Mouse (Mus musculus) stomach, embryonic 15.5 days (tissue): ENCODE data around the gene Kmt2c. TPM values are rescaled to one million over a fixed set of nuclear protein-coding genes. Genes with fewer than 3 reads are reported as not detected.

Source experiments
- ATAC-seq: fragments of 200-750 bp; cut with Nextera tagmentation; 2 replicates; pipeline ENCODE4 v1.8.0; 2017; ENCODE audit warnings: low read depth, moderate number of reproducible peaks, moderate TSS enrichment; ENCODE audit not compliant: insufficient read depth, low FRiP score
- H3K27ac ChIP-seq: fragments of 300-500 bp; sonication (generic); 2 replicates; pipeline ENCODE4 v1.5.1; 2015; ENCODE audit warnings: mild to moderate bottlenecking, inconsistent platforms
- H3K27me3 ChIP-seq: fragments of 300-500 bp; sonication (generic); replicated peaks from 2 replicates; pipeline ENCODE4 v1.6.1; 2015; ENCODE audit warnings: inconsistent platforms
- H3K36me3 ChIP-seq: fragments of 300-500 bp; sonication (generic); 2 replicates; pipeline ENCODE4 v1.6.1; 2015; ENCODE audit warnings: inconsistent platforms
- H3K4me1 ChIP-seq: fragments of 300-500 bp; sonication (generic); 2 replicates; pipeline ENCODE4 v1.6.1; 2015; ENCODE audit warnings: inconsistent platforms
- H3K4me2 ChIP-seq: fragments of 300-500 bp; sonication (generic); 2 replicates; pipeline ENCODE4 v1.6.1; 2015; ENCODE audit warnings: mild to moderate bottlenecking, inconsistent platforms
- H3K4me3 ChIP-seq: fragments of 300-500 bp; sonication (generic); replicated peaks from 2 replicates; pipeline ENCODE4 v1.5.1; 2015; ENCODE audit warnings: inconsistent platforms
- H3K9ac ChIP-seq: fragments of 300-500 bp; sonication (generic); 2 replicates; pipeline ENCODE4 v1.6.1; 2015; ENCODE audit warnings: inconsistent platforms
- H3K9me3 ChIP-seq: fragments of 300-500 bp; sonication (generic); 2 replicates; pipeline ENCODE4 v1.6.1; 2016; ENCODE audit warnings: inconsistent platforms
- WGBS: fragments of 180-500 bp; shearing (Covaris S2); methylation state at CpG from one replicate; pipeline ENCODE4 v1.1.7; 2015; 5-methylcytosine and 5-hydroxymethylcytosine counted together
- polyA plus RNA-seq: library from polyadenylated mRNA; unstranded; fragments of >200 nt; fragmentation: Nextera tagmentation; extraction: Ambion mirVana; gene quantifications from 2 replicates; pipeline ENCODE4 v1.2.1, GENCODE M21; 2015

Gene Kmt2c
- polyA plus RNA-seq, 1 experiment from 2014 or later, result 13.4 TPM

- WGBS, result 15% methylated on average over 2 of the region's 2 CpGs
- no peak overlapping the region for H3K27ac ChIP-seq
- H3K36me3 ChIP-seq, result no peaks in the 10 kb centered on the region
- H3K9ac ChIP-seq, result no peak overlapping the region
- H3K4me2 ChIP-seq, result peak overlapping the region; percentile 54; the same call in 1 of the 2 replicates
- H3K4me1 ChIP-seq, result peaks cover 13% of the 10 kb centered on the region; the same call in 1 of the 2 replicates
- no peaks in the 10 kb centered on the region for H3K27me3 ChIP-seq
- H3K9me3 ChIP-seq, result no peaks in the 10 kb centered on the region
- H3K4me3 ChIP-seq, result peak overlapping the region; percentile 80
- no peak for ATAC-seq
These were observed 32.0 kb upstream of the Kmt2c start for GRCm38 (mm10) chr5:25530629-25531028.

- WGBS, result under 1% methylated on average over 86 of the region's 87 CpGs
These were observed 31.2 kb upstream of the Kmt2c start for GRCm38 (mm10) chr5:25529529-25530421.

GRCm38 (mm10) chr5:25528851-25529528, 30.4 kb upstream of the Kmt2c start:
- no peaks in the 10 kb centered on the region for H3K36me3 ChIP-seq
- H3K9me3 ChIP-seq, result no peaks in the 10 kb centered on the region
- peak overlapping the region; percentile 93 for H3K27ac ChIP-seq
- H3K4me1 ChIP-seq, result peaks cover 13% of the 10 kb centered on the region; the same call in 1 of the 2 replicates
- H3K4me2 ChIP-seq, result peak overlapping the region; percentile 71
- peak overlapping the region; percentile 39; the same call in 1 of the 2 replicates for H3K9ac ChIP-seq
- 5% methylated on average over 22 of the region's 22 CpGs for WGBS
- peak; percentile 10; the same call in 1 of the 2 replicates for ATAC-seq
- no peaks in the 10 kb centered on the region for H3K27me3 ChIP-seq
- peak overlapping the region; percentile 80 for H3K4me3 ChIP-seq

More at GRCm38 (mm10) chr5:25529529-25530421, 31.2 kb upstream of the Kmt2c start:
- Histone ChIP-seq H3K27ac (peak overlapping the region; percentile 96), H3K9me3 (no peaks in the 10 kb centered on the region), H3K4me3 (peak overlapping the region; percentile 80), H3K27me3 (no peaks in the 10 kb centered on the region), H3K9ac (peak overlapping the region; percentile 44; the same call in 1 of the 2 replicates), H3K36me3 (no peaks in the 10 kb centered on the region), H3K4me1 (peaks cover 13% of the 10 kb centered on the region; the same call in 1 of the 2 replicates), H3K4me2 (peak overlapping the region; percentile 71)
- ATAC-seq, result peak; percentile 99

GRCm38 (mm10) chr5:25527971-25528370, 29.4 kb upstream of the Kmt2c start:
- H3K36me3 ChIP-seq, result no peaks in the 10 kb centered on the region
- no peak overlapping the region for H3K4me3 ChIP-seq
- no peaks in the 10 kb centered on the region for H3K9me3 ChIP-seq
- peaks cover 13% of the 10 kb centered on the region; the same call in 1 of the 2 replicates for H3K4me1 ChIP-seq
- no peak overlapping the region for H3K9ac ChIP-seq
- ATAC-seq, result no peak
- WGBS, result 88% methylated on average over 1 of the region's 1 CpGs
- no peak overlapping the region for H3K4me2 ChIP-seq
- no peaks in the 10 kb centered on the region for H3K27me3 ChIP-seq
- 0 out of 2 replicates have a peak overlapping the region, but pooled peaks have one; percentile 4 for H3K27ac ChIP-seq

- H3K4me1 ChIP-seq, result peaks cover 13% of the 10 kb centered on the region; the same call in 1 of the 2 replicates
- H3K9me3 ChIP-seq, result no peaks in the 10 kb centered on the region
- H3K4me2 ChIP-seq, result no peak overlapping the region
- H3K27ac ChIP-seq, result peak overlapping the region; percentile 17
- no peaks in the 10 kb centered on the region for H3K36me3 ChIP-seq
- no peak overlapping the region for H3K4me3 ChIP-seq
- H3K9ac ChIP-seq, result no peak overlapping the region
- H3K27me3 ChIP-seq, result no peaks in the 10 kb centered on the region
- ATAC-seq, result no peak
- WGBS, result 40% methylated on average over 4 of the region's 4 CpGs
These were observed 28.3 kb upstream of the Kmt2c start for GRCm38 (mm10) chr5:25526926-25527325.

GRCm38 (mm10) chr5:25526116-25526515, 27.5 kb upstream of the Kmt2c start:
- Histone ChIP-seq H3K4me3 (no peak overlapping the region), H3K36me3 (no peaks in the 10 kb centered on the region), H3K9ac (no peak overlapping the region), H3K9me3 (no peaks in the 10 kb centered on the region), H3K27ac (no peak overlapping the region), H3K27me3 (no peaks in the 10 kb centered on the region), H3K4me2 (no peak overlapping the region), H3K4me1 (peaks cover 13% of the 10 kb centered on the region; the same call in 1 of the 2 replicates)
- no peak for ATAC-seq
- 39% methylated on average over 5 of the region's 5 CpGs for WGBS

- Histone ChIP-seq H3K4me2 (no peak overlapping the region), H3K27me3 (no peaks in the 10 kb centered on the region), H3K4me3 (no peak overlapping the region), H3K4me1 (no peaks in the 10 kb centered on the region), H3K27ac (no peak overlapping the region), H3K9me3 (no peaks in the 10 kb centered on the region), H3K36me3 (no peaks in the 10 kb centered on the region), H3K9ac (no peak overlapping the region)
- no peak for ATAC-seq
- WGBS, result 70% methylated on average over 5 of the region's 5 CpGs
These were observed 22.9 kb upstream of the Kmt2c start for GRCm38 (mm10) chr5:25521461-25521860.

GRCm38 (mm10) chr5:25519820-25520219, 21.2 kb upstream of the Kmt2c start:
- Histone ChIP-seq H3K4me1 (no peaks in the 10 kb centered on the region), H3K9me3 (no peaks in the 10 kb centered on the region), H3K27me3 (no peaks in the 10 kb centered on the region)

GRCm38 (mm10) chr5:25517550-25517949, 19.0 kb upstream of the Kmt2c start:
- no peaks in the 10 kb centered on the region for H3K9me3 ChIP-seq
- 85% methylated on average over 5 of the region's 5 CpGs for WGBS
- H3K4me2 ChIP-seq, result no peak overlapping the region
- no peak overlapping the region for H3K9ac ChIP-seq
- H3K4me1 ChIP-seq, result no peaks in the 10 kb centered on the region
- H3K4me3 ChIP-seq, result no peak overlapping the region
- ATAC-seq, result no peak
- H3K27ac ChIP-seq, result no peak overlapping the region
- H3K27me3 ChIP-seq, result no peaks in the 10 kb centered on the region
- H3K36me3 ChIP-seq, result no peaks in the 10 kb centered on the region

More at GRCm38 (mm10) chr5:25519820-25520219, 21.2 kb upstream of the Kmt2c start:
- Histone ChIP-seq H3K4me3 (no peak overlapping the region), H3K9ac (no peak overlapping the region), H3K36me3 (no peaks in the 10 kb centered on the region), H3K27ac (no peak overlapping the region), H3K4me2 (no peak overlapping the region)
- no peak for ATAC-seq
- 71% methylated on average over 3 of the region's 3 CpGs for WGBS

- Histone ChIP-seq H3K27ac (no peak overlapping the region), H3K9ac (no peak overlapping the region), H3K4me2 (no peak overlapping the region), H3K4me1 (no peaks in the 10 kb centered on the region), H3K27me3 (no peaks in the 10 kb centered on the region), H3K9me3 (no peaks in the 10 kb centered on the region), H3K36me3 (no peaks in the 10 kb centered on the region), H3K4me3 (no peak overlapping the region)
- 87% methylated on average over 11 of the region's 11 CpGs for WGBS
- no peak for ATAC-seq
These were observed 17.8 kb upstream of the Kmt2c start for GRCm38 (mm10) chr5:25516301-25516895.

- ATAC-seq, result no peak
- WGBS, result 95% methylated on average over 5 of the region's 5 CpGs
These were observed 17.2 kb upstream of the Kmt2c start, which contains the start of gene Cct8l1 for GRCm38 (mm10) chr5:25515767-25516166. Gene Cct8l1 (plus strand): TSS chr5:25516067.

More at GRCm38 (mm10) chr5:25515767-25516166, 17.2 kb upstream of the Kmt2c start, which contains the start of gene Cct8l1:
- H3K36me3 ChIP-seq, result no peaks in the 10 kb centered on the region
- H3K27ac ChIP-seq, result no peak within 1 kb of the TSS
- no peak within 1 kb of the TSS for H3K9ac ChIP-seq
- H3K27me3 ChIP-seq, result no peaks in the 10 kb centered on the region
- H3K4me3 ChIP-seq, result no peak within 1 kb of the TSS
- H3K9me3 ChIP-seq, result no peaks in the 10 kb centered on the region
- H3K4me2 ChIP-seq, result no peak within 1 kb of the TSS
- H3K4me1 ChIP-seq, result no peaks in the 10 kb centered on the region
